Mouse (Mus musculus): ENCODE results near the gene Vars. TPM values are rescaled to one million over a fixed set of nuclear protein-coding genes. Genes with fewer than 3 reads are reported as not detected.
"Not testable (repeated sequence)": the region's sequence is repeated elsewhere in the genome, so short reads cannot be mapped to it uniquely, and the experiment has no call there.

The Vars gene
- polyA plus RNA-seq, 1 experiment from 2014 or later: 82.6 TPM

GRCm38 (mm10) chr17:34972069-34972749 lies 28.6 kb upstream of the Vars start, which contains the start of the genes Hspa1a and Hspa1l:
TSS of gene Hspa1a (minus strand) at chr17:34972156.
TSS of gene Hspa1l (plus strand) at chr17:34972703.
- H3K27ac ChIP-seq (ENCODE audit: poor library complexity, severe bottlenecking): peak within 1 kb of the TSS; percentile 79
- H3K4me2 ChIP-seq: peak within 1 kb of the TSS; percentile 90
- peaks cover 26% of the 10 kb centered on the region for H3K27me3 ChIP-seq (replicated peaks)
- not testable (repeated sequence) for H3K36me3 ChIP-seq; H3K4me1 ChIP-seq (replicated peaks); H3K9me3 ChIP-seq (replicated peaks)
- H3K4me3 ChIP-seq: peak within 1 kb of the TSS; percentile 53
- ATAC-seq (ENCODE audit: insufficient number of reproducible peaks, low FRiP score): peak; percentile 95
- WGBS: under 1% methylated on average over 29 of the region's 33 CpGs
- peak within 1 kb of the TSS; percentile 65 for H3K9ac ChIP-seq

- Histone ChIP-seq H3K9me3 (replicated peaks) (no peaks in the 10 kb centered on the region), H3K27me3 (replicated peaks) (no peaks in the 10 kb centered on the region), H3K9ac (no peak overlapping the region), H3K36me3 (no peaks in the 10 kb centered on the region; the same call in 1 of the 2 replicates), H3K4me3 (no peak overlapping the region), H3K4me2 (no peak overlapping the region), H3K4me1 (replicated peaks) (peaks cover 8% of the 10 kb centered on the region), H3K27ac (ENCODE audit: poor library complexity, severe bottlenecking) (no peak overlapping the region)
- WGBS: 73% methylated on average over 3 of the region's 3 CpGs
- no peak for ATAC-seq (ENCODE audit: insufficient number of reproducible peaks, low FRiP score)
Observed at GRCm38 (mm10) chr17:34975581-34976492, 24.9 kb upstream of the Vars start.

GRCm38 (mm10) chr17:34977000-34977399 lies 23.8 kb upstream of the Vars start:
- no peaks in the 10 kb centered on the region for H3K27me3 ChIP-seq (replicated peaks)
- 90% methylated on average over 20 of the region's 20 CpGs for WGBS
- H3K36me3 ChIP-seq: no peaks in the 10 kb centered on the region; the same call in 1 of the 2 replicates
- H3K4me2 ChIP-seq: no peak overlapping the region
- no peak overlapping the region for H3K27ac ChIP-seq (ENCODE audit: poor library complexity, severe bottlenecking)
- no peak for ATAC-seq (ENCODE audit: insufficient number of reproducible peaks, low FRiP score)
- H3K4me1 ChIP-seq (replicated peaks): peaks cover 10% of the 10 kb centered on the region
- no peak overlapping the region for H3K4me3 ChIP-seq
- H3K9me3 ChIP-seq (replicated peaks): no peaks in the 10 kb centered on the region
- no peak overlapping the region for H3K9ac ChIP-seq

- Histone ChIP-seq H3K4me2 (no peak overlapping the region), H3K27me3 (replicated peaks) (no peaks in the 10 kb centered on the region), H3K9ac (no peak overlapping the region), H3K4me1 (replicated peaks) (peaks cover 11% of the 10 kb centered on the region), H3K27ac (ENCODE audit: poor library complexity, severe bottlenecking) (no peak overlapping the region), H3K4me3 (no peak overlapping the region), H3K36me3 (no peaks in the 10 kb centered on the region; the same call in 1 of the 2 replicates), H3K9me3 (replicated peaks) (no peaks in the 10 kb centered on the region)
- 81% methylated on average over 27 of the region's 27 CpGs for WGBS
- no peak for ATAC-seq (ENCODE audit: insufficient number of reproducible peaks, low FRiP score)
Observed at GRCm38 (mm10) chr17:34978239-34978638, 22.5 kb upstream of the Vars start.

GRCm38 (mm10) chr17:34979631-34980030 lies 21.2 kb upstream of the Vars start:
- H3K4me2 ChIP-seq: no peak overlapping the region
- no peak overlapping the region for H3K4me3 ChIP-seq
- no peaks in the 10 kb centered on the region for H3K27me3 ChIP-seq (replicated peaks)
- peaks cover 2% of the 10 kb centered on the region for H3K36me3 ChIP-seq
- no peaks in the 10 kb centered on the region for H3K9me3 ChIP-seq (replicated peaks)
- H3K9ac ChIP-seq: no peak overlapping the region
- peaks cover 11% of the 10 kb centered on the region for H3K4me1 ChIP-seq (replicated peaks)
- no peak for ATAC-seq (ENCODE audit: insufficient number of reproducible peaks, low FRiP score)
- WGBS: 91% methylated on average over 4 of the region's 4 CpGs
- no peak overlapping the region for H3K27ac ChIP-seq (ENCODE audit: poor library complexity, severe bottlenecking)

GRCm38 (mm10) chr17:34980655-34981054 lies 20.1 kb upstream of the Vars start:
- peak overlapping the region; percentile 90 for H3K9ac ChIP-seq
- ATAC-seq (ENCODE audit: insufficient number of reproducible peaks, low FRiP score): no peak
- peaks cover 12% of the 10 kb centered on the region for H3K36me3 ChIP-seq
- H3K27ac ChIP-seq (ENCODE audit: poor library complexity, severe bottlenecking): no peak overlapping the region
- no peaks in the 10 kb centered on the region for H3K27me3 ChIP-seq (replicated peaks)
- H3K4me3 ChIP-seq: peak overlapping the region; percentile 85
- H3K9me3 ChIP-seq (replicated peaks): no peaks in the 10 kb centered on the region
- H3K4me1 ChIP-seq (replicated peaks): peaks cover 11% of the 10 kb centered on the region
- 14% methylated on average over 2 of the region's 2 CpGs for WGBS
- H3K4me2 ChIP-seq: peak overlapping the region; percentile 92

- Histone ChIP-seq H3K36me3 (peaks cover 23% of the 10 kb centered on the region), H3K27me3 (replicated peaks) (no peaks in the 10 kb centered on the region), H3K9ac (peak within 1 kb of the TSS; percentile 90), H3K4me3 (peak within 1 kb of the TSS; percentile 85), H3K27ac (ENCODE audit: poor library complexity, severe bottlenecking) (peak within 1 kb of the TSS; percentile 95), H3K4me2 (peak within 1 kb of the TSS; percentile 92), H3K4me1 (replicated peaks) (peaks cover 11% of the 10 kb centered on the region), H3K9me3 (replicated peaks) (no peaks in the 10 kb centered on the region)
- ATAC-seq (ENCODE audit: insufficient number of reproducible peaks, low FRiP score): peak; percentile 93
- WGBS: under 1% methylated on average over 58 of the region's 58 CpGs
Observed at GRCm38 (mm10) chr17:34981690-34982180, 19.1 kb upstream of the Vars start, which contains the start of gene Lsm2. TSS of gene Lsm2 (plus strand) at chr17:34981862.

- ATAC-seq (ENCODE audit: insufficient number of reproducible peaks, low FRiP score): peak; percentile 10; the same call in 1 of the 2 replicates
- peaks cover 25% of the 10 kb centered on the region for H3K36me3 ChIP-seq
- peaks cover 11% of the 10 kb centered on the region for H3K4me1 ChIP-seq (replicated peaks)
- no peaks in the 10 kb centered on the region for H3K9me3 ChIP-seq (replicated peaks)
- H3K27me3 ChIP-seq (replicated peaks): no peaks in the 10 kb centered on the region
- H3K9ac ChIP-seq: peak overlapping the region; percentile 90
- peak overlapping the region; percentile 92 for H3K4me2 ChIP-seq
- H3K4me3 ChIP-seq: peak overlapping the region; percentile 85
- under 1% methylated on average over 15 of the region's 15 CpGs for WGBS
- peak overlapping the region; percentile 95 for H3K27ac ChIP-seq (ENCODE audit: poor library complexity, severe bottlenecking)
Observed at GRCm38 (mm10) chr17:34982328-34982727, 18.5 kb upstream of the Vars start.

- no peak overlapping the region for H3K27ac ChIP-seq (ENCODE audit: poor library complexity, severe bottlenecking)
- 76% methylated on average over 2 of the region's 2 CpGs for WGBS
- no peak overlapping the region for H3K4me2 ChIP-seq
- H3K36me3 ChIP-seq: peaks cover 29% of the 10 kb centered on the region
- H3K4me3 ChIP-seq: no peak overlapping the region
- ATAC-seq (ENCODE audit: insufficient number of reproducible peaks, low FRiP score): no peak
- peaks cover 11% of the 10 kb centered on the region for H3K4me1 ChIP-seq (replicated peaks)
- peak overlapping the region; percentile 10; the same call in 1 of the 2 replicates for H3K9ac ChIP-seq
- no peaks in the 10 kb centered on the region for H3K27me3 ChIP-seq (replicated peaks)
- no peaks in the 10 kb centered on the region for H3K9me3 ChIP-seq (replicated peaks)
Observed at GRCm38 (mm10) chr17:34984218-34984617, 16.6 kb upstream of the Vars start.

GRCm38 (mm10) chr17:34994751-34995150 lies 6.0 kb upstream of the Vars start:
- Histone ChIP-seq H3K27ac (ENCODE audit: poor library complexity, severe bottlenecking) (no peak overlapping the region), H3K4me3 (no peak overlapping the region), H3K36me3 (peaks cover 29% of the 10 kb centered on the region), H3K9me3 (replicated peaks) (no peaks in the 10 kb centered on the region), H3K9ac (no peak overlapping the region), H3K4me2 (no peak overlapping the region), H3K4me1 (replicated peaks) (peaks cover 25% of the 10 kb centered on the region), H3K27me3 (replicated peaks) (no peaks in the 10 kb centered on the region)
- no peak for ATAC-seq (ENCODE audit: insufficient number of reproducible peaks, low FRiP score)

GRCm38 (mm10) chr17:34995192-34995591 lies 5.6 kb upstream of the Vars start:
- H3K9me3 ChIP-seq (replicated peaks); H3K27me3 ChIP-seq (replicated peaks); ATAC-seq (ENCODE audit: insufficient number of reproducible peaks, low FRiP score); H3K9ac ChIP-seq; H3K27ac ChIP-seq (ENCODE audit: poor library complexity, severe bottlenecking); H3K4me2 ChIP-seq; H3K4me3 ChIP-seq: not testable (repeated sequence)
- Histone ChIP-seq H3K4me1 (replicated peaks) (peaks cover 30% of the 10 kb centered on the region), H3K36me3 (peaks cover 27% of the 10 kb centered on the region)
- 91% methylated on average over 4 of the region's 4 CpGs for WGBS
